Mouse (Mus musculus): ENCODE data around the gene Cnot6l.

GRCm38 (mm10) chr5:96209916-96210583 is 46.1 kb upstream of the Cnot6l start:
- no peak for TF ChIP-seq CTCF (IDR thresholded peaks at IDR 0.05; ENCODE audit: extremely low read depth, insufficient read depth, insufficient read length, insufficient replicate concordance)
- TF ChIP-seq POLR2A (IDR thresholded peaks at IDR 0.05; ENCODE audit: low read depth, low read length) = peak; percentile 94

Data from spleen, adult 2 months (tissue).